ENCODE assay signal across 20 mouse cellular contexts in genomic region chr1:7502363-7502762, GRCm38 (mm10).
A peak's percentile ranks its signal among the peaks of the same experiment; 100 is the strongest.
DNase-seq lines count a peak whose midpoint lies in the region; ATAC-seq and TF ChIP-seq lines count a peak whose summit lies in the region.
"Had no signal": no experiment of that assay in that cellular context is flagged by ENCODE, and none has a peak within 500 bp of the region (broad histone marks: within the 10 kb centered on the region; RNA-seq: fewer than 3 reads in every experiment).

No protein-coding gene starts in this region.

- ATAC-seq in stomach, embryonic 14.5 days (ENCODE audit: insufficient number of reproducible peaks, insufficient read depth, low FRiP score, low read depth), result peak; percentile 63; the same call in 1 of the 2 replicates
- no peak for ATAC-seq in stomach, postnatal 0 days (ENCODE audit: low FRiP score, low TSS enrichment)
- peak; percentile 84 for ATAC-seq in intestine, postnatal 0 days
- ATAC-seq: forebrain, embryonic 14.5 days had no signal

- WGBS in stomach, embryonic 14.5 days, result 63% methylated on average over 2 of the region's 2 CpGs
- WGBS in stomach, postnatal 0 days, result 55% methylated on average over 2 of the region's 2 CpGs
- 40% methylated on average over 2 of the region's 2 CpGs for WGBS in intestine, postnatal 0 days
- WGBS in limb, embryonic 10.5 days, result 94% methylated on average over 2 of the region's 2 CpGs

- no peaks in the 10 kb centered on the region for H3K9me3 ChIP-seq in stomach, embryonic 14.5 days (ENCODE audit: control insufficient read depth, low read depth, low read length)
- no peaks in the 10 kb centered on the region for H3K9me3 ChIP-seq in stomach, postnatal 0 days (ENCODE audit: control insufficient read depth, low read length)
- H3K9me3 ChIP-seq in intestine, postnatal 0 days (ENCODE audit: control insufficient read depth), result no peaks in the 10 kb centered on the region
- H3K9me3 ChIP-seq in limb, embryonic 10.5 days (replicated peaks), result no peaks in the 10 kb centered on the region
- H3K9me3 ChIP-seq: embryonic facial prominence, embryonic 15.5 days; forebrain, embryonic 10.5 days; heart, embryonic 12.5 days; hindbrain, embryonic 10.5 days had no signal

- H3K36me3 ChIP-seq in stomach, embryonic 14.5 days (ENCODE audit: control insufficient read depth, insufficient read depth, low read length), result no peaks in the 10 kb centered on the region
- H3K36me3 ChIP-seq in stomach, postnatal 0 days (ENCODE audit: control insufficient read depth, insufficient read depth, low read length), result no peaks in the 10 kb centered on the region
- no peaks in the 10 kb centered on the region for H3K36me3 ChIP-seq in intestine, postnatal 0 days (ENCODE audit: control insufficient read depth, insufficient read depth)
- H3K36me3 ChIP-seq in limb, embryonic 10.5 days, result no peaks in the 10 kb centered on the region
- H3K36me3 ChIP-seq: embryonic facial prominence, embryonic 15.5 days; forebrain, embryonic 10.5 days; heart, embryonic 12.5 days; hindbrain, embryonic 10.5 days had no signal

- no peak overlapping the region for H3K27ac ChIP-seq in stomach, embryonic 14.5 days (ENCODE audit: low read length)
- H3K27ac ChIP-seq in stomach, postnatal 0 days (replicated peaks), result no peak overlapping the region
- H3K27ac ChIP-seq in intestine, postnatal 0 days (ENCODE audit: low read depth, low read length), result no peak overlapping the region
- H3K27ac ChIP-seq in limb, embryonic 10.5 days, result no peak overlapping the region
- H3K27ac ChIP-seq: embryonic facial prominence, embryonic 15.5 days; forebrain, embryonic 10.5 days; hindbrain, embryonic 10.5 days; hindbrain, embryonic 14.5 days had no signal

- H3K4me3 ChIP-seq in stomach, embryonic 14.5 days (ENCODE audit: low read depth, low read length), result no peak overlapping the region
- H3K4me3 ChIP-seq in stomach, postnatal 0 days (ENCODE audit: low read depth, low read length), result no peak overlapping the region
- no peak overlapping the region for H3K4me3 ChIP-seq in intestine, postnatal 0 days (ENCODE audit: low read depth, low read length)
- no peak overlapping the region for H3K4me3 ChIP-seq in limb, embryonic 10.5 days
- H3K4me3 ChIP-seq: embryonic facial prominence, embryonic 15.5 days; erythroblast, embryonic 14.5 days; forebrain, embryonic 10.5 days; heart, embryonic 12.5 days; hindbrain, embryonic 10.5 days had no signal

- TF ChIP-seq CTCF in stomach, postnatal 0 days (IDR thresholded peaks at IDR 0.05; ENCODE audit: low read depth), result no peak
- no peak for TF ChIP-seq CTCF in intestine, postnatal 0 days (IDR thresholded peaks at IDR 0.05; ENCODE audit: low read depth)

- H3K9ac ChIP-seq in stomach, embryonic 14.5 days (replicated peaks; ENCODE audit: low read depth, low read length), result no peak overlapping the region
- H3K9ac ChIP-seq in stomach, postnatal 0 days (ENCODE audit: low read length), result no peak overlapping the region
- H3K9ac ChIP-seq in intestine, postnatal 0 days (ENCODE audit: low read depth, low read length), result no peak overlapping the region
- H3K9ac ChIP-seq: embryonic facial prominence, embryonic 15.5 days; heart, embryonic 12.5 days; hindbrain, embryonic 14.5 days had no signal

- TF ChIP-seq EP300 in stomach, postnatal 0 days (optimal IDR thresholded peaks at IDR 0.05), result no peak

- no peaks in the 10 kb centered on the region for H3K27me3 ChIP-seq in stomach, embryonic 14.5 days (ENCODE audit: control insufficient read depth, insufficient read depth, low read length)
- no peaks in the 10 kb centered on the region for H3K27me3 ChIP-seq in stomach, postnatal 0 days (ENCODE audit: control insufficient read depth, insufficient read depth, low read length)
- H3K27me3 ChIP-seq in intestine, postnatal 0 days (replicated peaks; ENCODE audit: control insufficient read depth, insufficient read depth, low read length), result no peaks in the 10 kb centered on the region
- H3K27me3 ChIP-seq in limb, embryonic 10.5 days (ENCODE audit: low read depth, poor library complexity, severe bottlenecking), result no peaks in the 10 kb centered on the region
- H3K27me3 ChIP-seq: embryonic facial prominence, embryonic 15.5 days; heart, embryonic 12.5 days had no signal

- H3K4me1 ChIP-seq in stomach, embryonic 14.5 days (ENCODE audit: control insufficient read depth, insufficient read depth, low read length), result no peaks in the 10 kb centered on the region
- H3K4me1 ChIP-seq in stomach, postnatal 0 days (replicated peaks; ENCODE audit: control insufficient read depth, insufficient read depth), result no peaks in the 10 kb centered on the region
- no peaks in the 10 kb centered on the region for H3K4me1 ChIP-seq in intestine, postnatal 0 days (replicated peaks; ENCODE audit: control insufficient read depth, insufficient read depth, low read length)
- no peaks in the 10 kb centered on the region for H3K4me1 ChIP-seq in limb, embryonic 10.5 days
- H3K4me1 ChIP-seq: embryonic facial prominence, embryonic 15.5 days; forebrain, embryonic 10.5 days; heart, embryonic 12.5 days; hindbrain, embryonic 10.5 days had no signal

- H3K4me2 ChIP-seq in stomach, embryonic 14.5 days (replicated peaks; ENCODE audit: low read depth, low read length), result no peak overlapping the region
- no peak overlapping the region for H3K4me2 ChIP-seq in stomach, postnatal 0 days (replicated peaks; ENCODE audit: low read depth)
- no peak overlapping the region for H3K4me2 ChIP-seq in intestine, postnatal 0 days (replicated peaks; ENCODE audit: low read depth)
- H3K4me2 ChIP-seq: embryonic facial prominence, embryonic 15.5 days; heart, embryonic 12.5 days; hindbrain, embryonic 14.5 days had no signal

- no peak for DNase-seq in stomach, postnatal 0 days (ENCODE audit: low spot score)
- peak; percentile 85 for DNase-seq in ZHBTc4 (ENCODE audit: low read depth, low spot score)
- no peak for DNase-seq in limb, embryonic 10.5 days (ENCODE audit: low spot score)
- DNase-seq in layer of hippocampus, postnatal 25 days (ENCODE audit: extremely low spot score in 1 of 2, low spot score in 1 of 2), result no peak
- no peak for DNase-seq in spleen, postnatal 36 days (ENCODE audit: low spot score in 2 of 2)
- DNase-seq: adrenal gland, adult 2 months; adrenal gland, postnatal 25 days; cerebellum, adult 18-20 months; cerebellum, adult 9-11 months; cerebellum, postnatal 36 days; gastrocnemius, postnatal 14 days had no signal
